Mouse (Mus musculus) urinary bladder, postnatal 10 days (tissue): ENCODE results near the gene Zscan2.
"Not testable (repeated sequence)": the region's sequence is repeated elsewhere in the genome, so short reads cannot be mapped to it uniquely, and the experiment has no call there.

Experiments used
- DNase-seq: peaks from one replicate; pipeline ENCODE4 v3.0.0; 2022; ENCODE audit warnings: low spot score

The Zscan2 gene

DNA sequence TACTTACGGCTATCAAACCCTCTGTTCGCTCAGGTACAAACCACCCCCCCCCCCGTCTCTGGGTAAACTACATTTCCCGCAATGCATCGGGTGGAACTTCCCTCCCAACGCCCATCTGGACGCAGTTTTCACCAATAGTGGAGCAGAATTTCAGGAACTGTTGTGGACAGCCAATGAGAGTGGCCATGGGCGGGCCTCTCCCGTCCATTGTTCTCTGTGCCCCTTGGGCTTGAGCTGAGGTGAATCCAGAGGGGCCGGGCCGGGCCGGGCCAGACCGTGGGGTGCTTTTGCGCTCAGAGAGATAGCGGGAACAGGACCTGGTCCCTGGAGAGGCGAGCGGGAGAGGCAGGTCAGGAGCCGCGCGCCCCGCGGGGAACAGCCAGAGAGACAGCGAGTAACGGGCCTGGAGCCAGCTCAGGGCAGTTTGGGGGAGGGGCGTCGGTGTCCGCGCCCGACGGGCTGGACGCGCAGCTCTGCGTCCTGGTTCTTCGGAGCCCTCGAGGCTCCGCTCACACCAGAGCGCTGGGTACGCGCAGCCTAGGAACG lies at the start of gene Zscan2:
TSS of gene Zscan2 (plus strand) at position 192 of the 546 bp plus-strand sequence.
- DNase-seq: peak; percentile 34

DNA sequence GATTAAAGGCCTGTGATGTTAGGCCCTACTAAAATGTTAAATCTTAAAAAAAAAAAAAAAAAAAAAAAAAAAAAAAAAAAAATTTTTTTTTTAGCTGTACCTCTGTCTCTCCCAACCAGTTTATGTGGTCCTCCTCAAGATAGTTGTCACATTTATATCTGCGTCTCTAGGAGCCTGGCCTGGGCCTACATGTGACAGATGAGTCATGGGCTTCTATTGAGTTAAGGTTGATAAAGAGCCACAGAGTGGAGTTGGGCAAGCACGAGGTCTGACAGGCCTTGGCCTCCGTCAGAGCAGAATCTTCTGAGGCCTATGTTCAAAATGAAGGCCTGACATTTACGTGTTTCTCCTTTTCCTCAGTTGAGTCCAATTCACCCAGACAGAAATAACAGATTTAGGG lies 47.3 kb upstream of the Zscan2 start:
- no peak for DNase-seq

GRCm38 (mm10) chr7:80816641-80817040 lies 44.1 kb upstream of the Zscan2 start:
- no peak for DNase-seq

DNA sequence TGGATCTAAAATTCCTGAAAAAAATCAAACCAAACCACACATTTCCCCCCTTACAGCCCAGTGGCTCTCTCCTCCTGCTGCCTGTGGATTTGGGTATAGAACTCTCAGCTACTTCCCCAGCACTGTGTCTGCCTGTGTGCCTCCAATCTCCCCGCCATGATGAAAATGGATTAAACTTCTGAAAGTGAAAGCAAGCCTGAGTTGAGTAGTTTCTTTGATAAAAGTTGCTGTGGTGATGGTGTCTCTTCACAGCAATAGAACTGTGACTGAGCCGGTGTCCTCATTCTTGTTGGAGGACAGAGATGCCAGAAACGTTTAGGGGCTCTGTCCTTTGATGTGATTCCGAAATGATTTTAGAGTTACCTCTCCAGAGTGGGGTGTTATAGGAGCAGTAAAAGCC lies 39.9 kb upstream of the Zscan2 start:
- no peak for DNase-seq

GRCm38 (mm10) chr7:80823267-80823666 lies 37.5 kb upstream of the Zscan2 start:
- DNase-seq: no peak

DNA sequence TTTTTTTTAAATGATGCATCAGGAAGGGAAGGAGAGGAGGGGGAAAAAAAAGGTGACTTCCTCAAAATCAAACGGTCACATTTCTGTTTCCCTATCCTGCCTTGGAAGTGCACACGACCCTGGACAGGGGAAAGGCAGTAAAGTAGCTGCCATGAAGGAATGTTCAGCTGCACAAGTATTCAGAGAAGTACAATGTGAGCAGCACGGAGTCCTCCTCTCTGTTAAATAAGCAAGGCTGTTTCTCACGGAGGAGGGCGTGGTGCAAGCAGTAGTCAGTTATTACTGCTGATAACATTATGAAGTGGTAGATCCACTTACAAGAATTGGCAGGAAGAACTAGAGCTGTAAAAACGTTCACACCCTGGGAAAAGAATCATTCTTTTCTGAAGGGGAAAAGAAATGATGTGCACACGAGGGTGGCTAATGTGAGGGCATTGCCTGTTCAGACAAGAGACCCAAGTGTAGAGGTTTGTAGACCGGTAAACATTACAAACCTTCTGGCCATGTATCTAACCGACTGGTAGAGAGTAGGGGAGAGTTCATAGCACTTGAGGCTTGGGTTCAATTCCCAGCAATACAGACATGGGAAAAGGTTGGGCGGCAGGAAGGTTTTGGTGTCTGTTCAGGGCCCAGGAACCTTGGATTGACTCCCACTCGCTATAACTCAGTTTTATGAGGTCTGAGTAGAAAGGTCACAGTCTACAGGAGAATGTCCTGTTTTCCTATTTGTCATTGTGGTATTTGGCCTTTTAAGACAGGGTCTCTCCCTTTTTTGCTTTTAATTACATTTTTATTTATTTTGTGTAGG lies 36.6 kb upstream of the Zscan2 start:
- no peak for DNase-seq

- no peak for DNase-seq
Measured at GRCm38 (mm10) chr7:80825843-80826403, 34.8 kb upstream of the Zscan2 start, which contains the start of gene Iqgap1. Iqgap1 (minus strand) TSS chr7:80825974.

GRCm38 (mm10) chr7:80828146-80828860 lies 32.4 kb upstream of the Zscan2 start:
- DNase-seq: no peak

DNA sequence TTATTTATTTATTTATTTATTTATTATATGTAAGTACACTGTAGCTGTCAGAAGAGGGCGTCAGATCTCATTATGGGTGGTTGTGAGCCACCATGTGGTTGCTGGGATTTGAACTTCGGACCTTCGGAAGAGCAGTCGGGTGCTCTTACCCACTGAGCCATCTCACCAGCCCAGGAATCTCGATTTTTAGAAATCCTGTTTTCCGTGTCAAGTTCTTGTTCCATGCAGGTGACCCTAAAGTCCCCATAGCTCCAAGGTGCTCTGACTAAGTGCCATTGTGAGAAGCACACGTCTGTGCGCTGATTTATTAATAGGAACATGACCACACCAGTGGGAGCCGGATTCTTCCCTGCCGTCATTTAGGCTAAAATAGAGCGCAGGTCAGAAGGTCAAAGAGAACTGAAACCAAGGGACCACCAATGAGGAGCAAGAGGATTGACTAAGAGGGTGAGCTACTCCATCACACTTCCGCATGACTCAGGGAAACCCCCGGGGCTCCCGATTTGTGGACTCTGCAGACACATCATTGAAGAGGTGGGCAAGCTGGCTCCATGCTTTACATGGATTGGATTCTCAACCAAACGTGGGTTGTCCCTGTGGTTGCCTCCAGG lies 30.4 kb upstream of the Zscan2 start:
- no peak for DNase-seq

GRCm38 (mm10) chr7:80832191-80832590 lies 28.5 kb upstream of the Zscan2 start:
- DNase-seq: no peak

GRCm38 (mm10) chr7:80832996-80833650 lies 27.6 kb upstream of the Zscan2 start:
- DNase-seq: not testable (repeated sequence)

DNA sequence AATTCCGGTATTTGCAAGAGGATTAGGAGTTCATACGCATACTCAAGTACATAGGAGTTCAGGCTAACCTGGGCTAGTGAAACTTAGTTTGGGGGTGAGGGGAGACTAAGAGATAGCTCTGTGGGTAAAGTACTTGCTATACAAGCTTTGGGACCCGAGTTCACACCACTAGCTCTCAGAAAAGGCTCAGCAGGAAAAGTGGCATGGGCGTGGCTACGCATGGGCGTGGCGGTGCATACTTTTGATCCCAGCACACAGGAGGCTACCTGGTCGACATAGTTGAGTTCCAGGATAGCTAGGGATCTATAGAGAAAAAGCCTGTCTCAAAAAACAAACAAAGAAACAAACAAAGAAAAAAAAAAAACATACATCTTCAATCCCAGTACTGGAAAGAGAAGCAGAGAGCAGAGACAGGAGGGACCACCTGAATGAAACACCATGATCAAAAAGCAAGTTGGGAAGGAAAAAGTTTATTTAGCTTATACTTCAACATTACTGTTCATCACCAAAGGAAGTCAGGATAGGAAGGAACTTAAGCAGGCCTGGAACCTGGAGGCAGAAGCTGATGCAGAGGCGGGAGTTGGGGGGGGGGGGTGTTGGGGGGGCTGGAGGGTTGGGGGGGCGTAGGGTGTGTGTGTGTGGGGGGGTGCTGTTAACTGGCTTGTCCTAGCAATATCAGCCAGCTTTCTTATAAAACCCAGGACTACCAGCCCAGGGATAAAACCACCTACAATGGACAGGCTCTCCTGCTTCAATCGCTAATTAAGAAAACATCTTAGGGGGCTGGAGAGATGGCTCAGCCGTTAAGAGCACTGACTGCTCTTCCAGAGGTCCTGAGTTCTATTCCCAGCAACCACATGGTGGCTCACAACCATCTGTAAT lies 26.8 kb upstream of the Zscan2 start:
- DNase-seq: no peak

DNA sequence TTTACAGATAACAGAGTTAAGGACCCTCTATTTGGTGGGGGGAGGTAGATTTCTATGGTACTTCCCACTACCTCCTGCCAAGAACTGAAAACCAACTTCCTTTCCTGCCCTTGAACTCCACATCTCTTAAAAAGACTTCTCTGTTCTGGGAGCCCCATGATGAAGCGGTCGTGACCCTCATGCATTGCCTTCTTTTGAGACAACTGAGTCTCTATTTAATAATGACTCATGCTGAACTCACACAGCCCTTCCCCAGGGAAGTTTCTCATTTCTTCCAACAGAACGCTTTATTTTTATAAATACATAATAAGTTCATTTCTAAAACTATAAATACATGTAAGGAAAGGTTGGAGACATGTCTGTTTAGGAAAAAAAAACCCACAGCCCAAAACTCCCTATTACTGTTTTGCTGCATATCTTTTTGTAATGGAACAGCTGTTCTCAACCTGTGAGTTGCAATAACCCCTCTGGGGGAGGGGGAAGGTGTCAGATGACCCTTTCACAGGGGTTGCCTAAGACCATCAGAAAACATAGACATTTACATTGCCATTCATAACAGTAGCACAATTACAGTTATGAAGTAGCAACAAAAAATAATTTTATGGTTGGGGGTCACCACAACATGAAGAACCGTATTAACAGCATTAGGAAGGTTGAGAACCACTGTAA lies 24.6 kb upstream of the Zscan2 start:
- DNase-seq: no peak

- no peak for DNase-seq
Measured at GRCm38 (mm10) chr7:80837736-80838135, 23.0 kb upstream of the Zscan2 start.

DNA sequence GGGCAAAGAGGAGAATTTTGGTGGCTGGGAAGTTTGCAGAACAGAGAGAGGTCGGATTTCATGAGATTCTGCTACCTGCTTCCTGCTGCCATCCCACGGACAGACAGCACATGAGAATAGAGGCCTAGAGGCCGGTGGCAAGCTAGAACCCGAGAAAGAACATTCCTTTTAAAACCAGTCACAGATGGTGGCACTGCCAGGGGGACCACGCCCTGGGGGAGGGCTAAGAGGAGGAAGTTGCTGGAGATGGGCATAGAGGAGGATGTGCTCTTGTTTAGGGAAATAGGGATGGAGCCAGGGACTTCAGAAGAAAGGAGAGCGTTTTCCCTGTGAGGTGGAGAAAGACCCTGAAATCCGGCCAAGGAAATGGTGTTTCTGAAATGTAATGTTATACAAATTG lies 22.5 kb upstream of the Zscan2 start:
- DNase-seq: no peak

GRCm38 (mm10) chr7:80839755-80840154 lies 21.0 kb upstream of the Zscan2 start:
- DNase-seq: no peak

DNA sequence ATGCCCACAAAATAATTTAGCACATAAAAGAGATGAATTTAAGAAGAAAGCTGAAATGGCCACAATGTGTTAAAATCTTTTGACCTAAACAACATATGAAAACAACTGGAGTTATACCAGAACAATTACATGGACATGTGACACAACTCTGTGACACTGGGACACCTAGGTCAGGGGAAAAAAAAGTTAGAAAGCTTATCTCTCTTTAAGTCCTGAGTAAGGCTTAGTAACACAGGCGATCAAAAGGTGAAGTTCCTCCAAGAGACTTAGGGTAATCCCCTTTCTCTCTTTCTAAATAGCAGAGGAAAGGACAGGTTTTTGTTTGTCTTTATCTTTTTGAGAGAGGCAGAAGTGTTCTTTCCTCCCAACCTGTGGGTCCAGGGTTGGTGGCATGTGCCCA lies 20.5 kb upstream of the Zscan2 start:
- DNase-seq: no peak

GRCm38 (mm10) chr7:80840937-80841336 lies 19.8 kb upstream of the Zscan2 start:
- no peak for DNase-seq

GRCm38 (mm10) chr7:80842132-80842531 lies 18.6 kb upstream of the Zscan2 start:
- no peak for DNase-seq

DNA sequence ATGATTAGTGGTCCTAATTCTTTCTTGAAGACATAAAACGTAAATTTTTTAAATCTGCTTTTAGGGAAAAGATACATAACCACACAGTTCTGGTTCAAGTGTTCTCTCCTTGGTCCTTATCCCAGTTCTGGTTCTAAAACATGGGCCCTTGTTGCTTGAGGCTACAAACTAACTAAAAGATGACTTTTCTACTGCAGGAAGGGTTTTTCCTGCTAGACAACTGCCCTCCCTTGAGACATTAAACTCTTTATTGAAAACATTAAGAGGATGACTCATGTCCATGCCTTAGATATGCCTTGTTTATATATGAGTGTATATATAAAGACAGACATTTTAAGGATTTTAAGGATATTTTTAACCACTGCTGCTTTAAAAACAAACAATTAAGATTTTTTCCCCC lies 17.5 kb upstream of the Zscan2 start:
- DNase-seq: no peak
